Mouse (Mus musculus): ENCODE data around the gene Slc35a2. TPM values are rescaled to one million over a fixed set of nuclear protein-coding genes. Genes with fewer than 3 reads are reported as not detected.

Gene Slc35a2
- polyA plus RNA-seq (2015; fragmentation: Nextera tagmentation; extraction: Ambion mirVana), result 40.9 and 42.3 TPM in 2 replicates

- peak; percentile 90 for ATAC-seq (ENCODE audit: low FRiP score)
- peaks cover 13% of the 10 kb centered on the region for H3K4me1 ChIP-seq (replicated peaks)
- peak within 1 kb of the TSS; percentile 55 for H3K4me3 ChIP-seq
- H3K36me3 ChIP-seq, result no peaks in the 10 kb centered on the region
- H3K27me3 ChIP-seq, result no peaks in the 10 kb centered on the region
- H3K27ac ChIP-seq, result peak within 1 kb of the TSS; percentile 89
- peak within 1 kb of the TSS; percentile 65 for H3K4me2 ChIP-seq
- WGBS, result 18% methylated on average over 49 of the region's 49 CpGs
- H3K9ac ChIP-seq, result peak within 1 kb of the TSS; percentile 70
- H3K9me3 ChIP-seq, result no peaks in the 10 kb centered on the region
Measured at GRCm38 (mm10) chrX:7883841-7884567, at the start of gene Slc35a2. TSS of gene Slc35a2 (plus strand) at chrX:7884028.

- no peak overlapping the region for H3K4me3 ChIP-seq
- H3K4me2 ChIP-seq, result no peak overlapping the region
- no peak overlapping the region for H3K27ac ChIP-seq
- no peak for ATAC-seq (ENCODE audit: low FRiP score)
- no peaks in the 10 kb centered on the region for H3K9me3 ChIP-seq
- no peak overlapping the region for H3K9ac ChIP-seq
- WGBS, result 88% methylated on average over 1 of the region's 1 CpGs
- no peaks in the 10 kb centered on the region for H3K36me3 ChIP-seq
- no peaks in the 10 kb centered on the region for H3K4me1 ChIP-seq (replicated peaks)
- H3K27me3 ChIP-seq, result no peaks in the 10 kb centered on the region
Measured at GRCm38 (mm10) chrX:7837146-7837545, 46.7 kb upstream of the Slc35a2 start.

- Histone ChIP-seq H3K4me3 (peak overlapping the region; percentile 74; the same call in 1 of the 2 replicates), H3K9me3 (no peaks in the 10 kb centered on the region), H3K4me2 (peak overlapping the region; percentile 47), H3K27me3 (no peaks in the 10 kb centered on the region), H3K9ac (no peak overlapping the region), H3K27ac (peak overlapping the region; percentile 18; the same call in 1 of the 2 replicates), H3K36me3 (no peaks in the 10 kb centered on the region), H3K4me1 (replicated peaks) (peaks cover 29% of the 10 kb centered on the region)
- WGBS, result 18% methylated on average over 7 of the region's 7 CpGs
- no peak for ATAC-seq (ENCODE audit: low FRiP score)
Measured at GRCm38 (mm10) chrX:7840842-7841162, 43.0 kb upstream of the Slc35a2 start.

- H3K27me3 ChIP-seq, result no peaks in the 10 kb centered on the region
- no peaks in the 10 kb centered on the region for H3K9me3 ChIP-seq
- H3K4me3 ChIP-seq, result peak within 1 kb of the TSS; percentile 74
- WGBS, result 19% methylated on average over 63 of the region's 74 CpGs
- peak within 1 kb of the TSS; percentile 87 for H3K9ac ChIP-seq
- peak within 1 kb of the TSS; percentile 90 for H3K27ac ChIP-seq
- ATAC-seq (ENCODE audit: low FRiP score), result peak; percentile 98
- H3K4me2 ChIP-seq, result peak within 1 kb of the TSS; percentile 74
- H3K36me3 ChIP-seq, result no peaks in the 10 kb centered on the region
- H3K4me1 ChIP-seq (replicated peaks), result peaks cover 29% of the 10 kb centered on the region
Measured at GRCm38 (mm10) chrX:7841163-7842162, 42.4 kb upstream of the Slc35a2 start, which contains the start of gene Otud5. TSS of gene Otud5 (plus strand) at chrX:7841364.

GRCm38 (mm10) chrX:7842318-7842717, 41.5 kb upstream of the Slc35a2 start:
- Histone ChIP-seq H3K4me2 (peak overlapping the region; percentile 74), H3K9ac (peak overlapping the region; percentile 87), H3K27me3 (no peaks in the 10 kb centered on the region), H3K36me3 (no peaks in the 10 kb centered on the region), H3K27ac (peak overlapping the region; percentile 90), H3K9me3 (no peaks in the 10 kb centered on the region), H3K4me1 (replicated peaks) (peaks cover 29% of the 10 kb centered on the region), H3K4me3 (peak overlapping the region; percentile 74)
- no peak for ATAC-seq (ENCODE audit: low FRiP score)
- WGBS, result 21% methylated on average over 32 of the region's 42 CpGs

GRCm38 (mm10) chrX:7847845-7848244, 36.0 kb upstream of the Slc35a2 start:
- Histone ChIP-seq H3K27ac (no peak overlapping the region), H3K36me3 (peaks cover 4% of the 10 kb centered on the region; the same call in 1 of the 2 replicates), H3K27me3 (no peaks in the 10 kb centered on the region), H3K4me3 (no peak overlapping the region), H3K4me1 (replicated peaks) (peaks cover 28% of the 10 kb centered on the region), H3K4me2 (no peak overlapping the region), H3K9me3 (no peaks in the 10 kb centered on the region), H3K9ac (no peak overlapping the region)
- 59% methylated on average over 2 of the region's 2 CpGs for WGBS
- peak; percentile 61 for ATAC-seq (ENCODE audit: low FRiP score)

- no peak for ATAC-seq (ENCODE audit: low FRiP score)
- 44% methylated on average over 2 of the region's 2 CpGs for WGBS
- peaks cover 11% of the 10 kb centered on the region for H3K36me3 ChIP-seq
Measured at GRCm38 (mm10) chrX:7854578-7854977, 29.2 kb upstream of the Slc35a2 start.

GRCm38 (mm10) chrX:7859191-7859753, 24.6 kb upstream of the Slc35a2 start:
- whole genome bisulfite sequencing, result 84% methylated on average over 3 of the region's 3 CpGs
- Histone ChIP-seq H3K9me3 (no peaks in the 10 kb centered on the region), H3K36me3 (peaks cover 10% of the 10 kb centered on the region), H3K4me3 (no peak overlapping the region), H3K27me3 (no peaks in the 10 kb centered on the region), H3K4me1 (replicated peaks) (no peaks in the 10 kb centered on the region), H3K9ac (no peak overlapping the region), H3K27ac (no peak overlapping the region), H3K4me2 (no peak overlapping the region)
- no peak for ATAC-seq (ENCODE audit: low FRiP score)

More at GRCm38 (mm10) chrX:7854578-7854977, 29.2 kb upstream of the Slc35a2 start:
- no peak overlapping the region for H3K4me3 ChIP-seq
- H3K9me3 ChIP-seq, result no peaks in the 10 kb centered on the region
- H3K9ac ChIP-seq, result no peak overlapping the region
- no peaks in the 10 kb centered on the region for H3K4me1 ChIP-seq (replicated peaks)
- H3K27me3 ChIP-seq, result no peaks in the 10 kb centered on the region
- H3K4me2 ChIP-seq, result no peak overlapping the region
- no peak overlapping the region for H3K27ac ChIP-seq

GRCm38 (mm10) chrX:7863181-7863580, 20.6 kb upstream of the Slc35a2 start:
- Histone ChIP-seq H3K9me3 (no peaks in the 10 kb centered on the region), H3K4me2 (no peak overlapping the region), H3K9ac (no peak overlapping the region), H3K27ac (no peak overlapping the region), H3K4me3 (no peak overlapping the region), H3K36me3 (peaks cover 14% of the 10 kb centered on the region), H3K27me3 (no peaks in the 10 kb centered on the region), H3K4me1 (replicated peaks) (no peaks in the 10 kb centered on the region)
- ATAC-seq (ENCODE audit: low FRiP score), result no peak
- 74% methylated on average over 1 of the region's 1 CpGs for WGBS

- Histone ChIP-seq H3K4me3 (no peak overlapping the region), H3K27me3 (no peaks in the 10 kb centered on the region), H3K4me2 (no peak overlapping the region), H3K4me1 (replicated peaks) (no peaks in the 10 kb centered on the region), H3K36me3 (peaks cover 11% of the 10 kb centered on the region), H3K27ac (no peak overlapping the region), H3K9me3 (no peaks in the 10 kb centered on the region), H3K9ac (no peak overlapping the region)
- WGBS, result 79% methylated on average over 3 of the region's 3 CpGs
- ATAC-seq (ENCODE audit: low FRiP score), result no peak
Measured at GRCm38 (mm10) chrX:7864551-7864950, 19.3 kb upstream of the Slc35a2 start.

GRCm38 (mm10) chrX:7865343-7865742, 18.5 kb upstream of the Slc35a2 start:
- no peak overlapping the region for H3K4me3 ChIP-seq
- no peaks in the 10 kb centered on the region for H3K27me3 ChIP-seq
- WGBS, result 66% methylated on average over 2 of the region's 2 CpGs
- H3K9me3 ChIP-seq, result no peaks in the 10 kb centered on the region
- no peak overlapping the region for H3K4me2 ChIP-seq
- ATAC-seq (ENCODE audit: low FRiP score), result no peak
- H3K4me1 ChIP-seq (replicated peaks), result no peaks in the 10 kb centered on the region
- H3K36me3 ChIP-seq, result peaks cover 7% of the 10 kb centered on the region
- no peak overlapping the region for H3K9ac ChIP-seq
- no peak overlapping the region for H3K27ac ChIP-seq

GRCm38 (mm10) chrX:7865786-7866185, 18.0 kb upstream of the Slc35a2 start:
- 70% methylated on average over 2 of the region's 2 CpGs for WGBS
- no peak overlapping the region for H3K27ac ChIP-seq
- H3K4me2 ChIP-seq, result no peak overlapping the region
- ATAC-seq (ENCODE audit: low FRiP score), result no peak
- H3K27me3 ChIP-seq, result no peaks in the 10 kb centered on the region
- no peak overlapping the region for H3K4me3 ChIP-seq
- peaks cover 7% of the 10 kb centered on the region for H3K36me3 ChIP-seq
- H3K9me3 ChIP-seq, result no peaks in the 10 kb centered on the region
- H3K4me1 ChIP-seq (replicated peaks), result no peaks in the 10 kb centered on the region
- H3K9ac ChIP-seq, result no peak overlapping the region
